Mouse (Mus musculus) cerebellum, postnatal 25 days (tissue): ENCODE results near the gene Ephx3.

Experiments used
- DNase-seq, 2 experiments: peaks; one replicate each; pipeline ENCODE4 v3.0.0; 2021; ENCODE audit warnings: mixed read lengths in 2 of 2

Gene Ephx3

DNA sequence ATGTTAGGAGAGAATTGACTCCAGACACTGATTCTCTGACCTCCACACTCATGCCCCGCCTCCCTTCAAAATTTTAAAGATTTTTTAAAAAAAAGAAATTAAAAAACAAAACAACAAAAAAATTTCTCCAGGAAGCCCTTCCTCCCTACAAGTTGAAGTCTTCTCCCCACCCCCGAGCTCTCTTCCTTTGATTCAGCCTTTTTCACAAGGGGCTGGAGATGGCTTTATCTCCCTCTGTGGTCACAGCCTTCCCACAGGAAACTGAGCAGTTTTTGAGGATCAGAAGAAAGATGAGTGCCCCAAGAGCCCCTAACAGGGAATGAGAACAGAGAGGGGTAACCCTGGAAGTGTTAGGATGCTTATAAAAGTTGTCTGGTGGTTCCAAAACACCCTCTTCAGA lies 16.9 kb downstream of the Ephx3 start:
- no peak for DNase-seq

DNA sequence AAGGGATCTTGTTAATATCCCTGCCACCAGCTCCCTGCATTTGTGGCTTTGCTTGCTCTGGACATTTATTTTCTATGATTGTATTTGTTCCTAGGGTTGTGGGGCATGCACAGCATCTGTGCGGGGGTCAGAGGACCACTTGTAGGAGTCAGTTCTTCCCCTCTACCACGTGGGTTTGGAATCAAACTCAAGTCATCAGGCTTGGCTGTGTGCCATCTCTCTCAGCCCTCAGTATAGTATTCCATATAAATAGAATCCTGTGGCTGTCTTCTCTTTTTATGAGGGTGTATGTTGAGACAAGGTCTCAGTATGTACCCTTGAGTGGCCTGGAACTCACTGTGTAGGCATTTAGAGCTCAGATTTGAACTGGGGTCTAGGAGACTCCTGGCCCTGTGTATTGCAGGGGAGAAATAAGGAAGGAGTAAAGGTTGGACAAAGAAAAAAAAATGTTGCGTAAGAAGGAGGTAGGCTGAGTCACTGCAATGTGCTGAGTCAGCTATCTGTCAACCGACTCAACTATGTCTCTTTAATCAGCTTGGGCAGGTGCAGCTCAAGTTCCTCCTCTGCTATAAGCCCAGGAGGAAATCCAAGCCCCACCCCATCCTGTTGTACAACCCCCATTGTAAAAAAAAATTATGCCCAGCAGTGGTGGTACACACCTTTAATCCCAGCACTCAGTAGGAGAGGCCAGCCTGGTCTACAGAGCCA lies 19.7 kb downstream of the Ephx3 start:
- DNase-seq: no peak

DNA sequence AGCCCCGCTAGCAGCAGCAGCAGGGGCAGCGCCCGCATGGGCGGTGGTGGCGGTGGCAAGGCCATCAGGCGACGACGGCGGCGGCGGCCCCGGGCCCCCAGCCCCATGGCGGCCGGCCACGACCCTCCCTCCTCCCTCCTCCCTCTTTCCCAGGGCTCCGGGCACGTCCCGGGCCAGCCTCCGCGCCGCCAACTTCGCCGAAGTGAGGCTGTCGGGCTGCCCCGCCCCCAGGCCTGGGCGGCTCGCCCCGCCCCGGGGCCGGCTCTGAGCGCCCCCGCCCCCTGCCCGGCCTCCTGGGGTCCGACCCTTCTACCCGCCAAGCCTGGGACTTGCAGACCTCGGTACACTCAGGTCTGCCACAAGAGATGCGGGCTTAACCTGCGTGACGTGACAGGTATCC lies 22.7 kb downstream of the Ephx3 start, which contains the start of gene Notch3:
Gene Notch3, minus strand, starts transcription at position 166 of the 400 bp plus-strand sequence.
- DNase-seq: peak in 1 of 2 experiments; percentile 42

DNA sequence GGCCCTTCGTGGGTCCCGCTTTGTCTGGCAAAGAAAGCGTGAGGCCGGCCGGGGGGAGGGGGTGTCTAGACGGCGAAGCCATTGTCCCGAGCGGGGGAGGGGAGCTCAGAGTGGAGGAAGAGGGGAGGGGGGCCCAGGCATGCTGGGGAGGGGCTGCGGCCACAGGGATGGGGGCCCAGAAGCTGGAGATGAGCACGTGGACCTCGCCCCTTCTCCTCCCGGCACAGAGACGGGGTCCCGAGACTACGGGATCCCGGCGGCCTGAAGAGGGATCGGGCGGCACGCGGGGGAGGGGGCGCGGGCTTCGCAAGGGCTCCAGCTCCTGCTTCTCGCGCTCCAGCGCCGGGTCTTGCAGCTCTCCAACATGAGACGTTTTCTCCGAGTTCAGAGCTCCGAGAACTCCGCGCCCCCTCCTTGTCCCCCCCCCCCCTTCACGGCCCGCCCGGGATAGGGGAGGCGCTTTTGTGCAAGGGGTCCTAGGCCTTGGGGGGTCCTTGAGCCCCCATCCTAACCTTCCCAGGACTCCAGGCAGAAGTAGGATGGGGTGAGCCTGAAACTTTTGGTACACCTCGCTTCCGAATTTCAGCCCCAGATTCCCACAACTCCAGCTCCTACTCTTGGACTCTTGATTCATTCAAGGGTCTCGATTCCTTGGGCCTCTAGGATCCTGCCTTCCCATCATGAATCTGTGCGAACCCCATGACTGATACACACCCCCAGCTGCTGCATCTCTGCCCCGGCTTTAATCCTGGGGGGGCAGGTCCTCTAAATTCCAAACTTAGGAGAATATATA lies 23.4 kb downstream of the Ephx3 start:
- peak in 1 of 2 experiments; percentile 43 for DNase-seq

DNA sequence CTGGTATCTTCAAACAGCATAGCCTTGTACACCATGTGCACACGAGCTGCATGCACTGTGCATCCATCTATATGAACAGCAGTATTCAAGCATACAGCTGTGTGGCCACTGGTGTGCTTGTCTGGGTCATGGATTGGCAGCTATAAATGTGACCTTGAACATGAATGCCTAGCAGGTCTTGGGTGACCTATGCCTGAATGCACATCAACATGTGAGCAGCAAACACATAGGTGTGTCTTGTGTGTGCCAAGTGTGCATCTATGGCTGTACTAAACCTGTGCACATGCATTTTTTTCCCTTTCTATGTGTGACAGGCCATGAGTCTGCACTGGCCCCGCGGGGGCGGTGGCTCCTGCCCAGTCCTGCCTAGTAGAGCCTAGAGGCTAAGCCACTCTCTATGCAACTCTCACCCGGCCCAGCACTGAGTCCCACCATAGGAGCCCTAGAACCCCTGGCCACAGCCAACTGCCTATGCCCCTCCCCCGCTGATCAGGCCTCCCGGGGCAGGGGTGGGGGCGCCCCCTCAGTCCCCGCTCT lies 24.0 kb downstream of the Ephx3 start:
- DNase-seq: no peak

DNA sequence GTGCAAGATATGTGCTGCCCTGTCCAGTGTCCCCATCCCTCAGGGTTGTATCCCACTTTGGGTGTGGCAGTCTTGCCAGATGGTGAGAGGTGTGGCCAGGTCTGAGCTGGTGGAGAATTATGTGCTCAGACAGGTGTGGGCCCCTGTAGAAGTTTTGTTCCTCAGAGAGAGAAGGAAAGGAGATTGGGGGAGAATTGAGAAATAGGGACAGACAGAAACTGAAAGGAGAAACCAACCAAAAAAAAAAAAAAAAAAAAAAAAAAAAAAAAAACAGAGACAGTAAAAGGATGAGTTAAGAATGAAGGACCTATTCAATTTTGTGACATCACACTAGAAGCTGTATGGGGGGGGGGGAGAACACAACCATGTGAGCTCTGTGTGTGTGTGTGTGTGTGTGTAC lies 24.6 kb downstream of the Ephx3 start:
- no peak for DNase-seq

DNA sequence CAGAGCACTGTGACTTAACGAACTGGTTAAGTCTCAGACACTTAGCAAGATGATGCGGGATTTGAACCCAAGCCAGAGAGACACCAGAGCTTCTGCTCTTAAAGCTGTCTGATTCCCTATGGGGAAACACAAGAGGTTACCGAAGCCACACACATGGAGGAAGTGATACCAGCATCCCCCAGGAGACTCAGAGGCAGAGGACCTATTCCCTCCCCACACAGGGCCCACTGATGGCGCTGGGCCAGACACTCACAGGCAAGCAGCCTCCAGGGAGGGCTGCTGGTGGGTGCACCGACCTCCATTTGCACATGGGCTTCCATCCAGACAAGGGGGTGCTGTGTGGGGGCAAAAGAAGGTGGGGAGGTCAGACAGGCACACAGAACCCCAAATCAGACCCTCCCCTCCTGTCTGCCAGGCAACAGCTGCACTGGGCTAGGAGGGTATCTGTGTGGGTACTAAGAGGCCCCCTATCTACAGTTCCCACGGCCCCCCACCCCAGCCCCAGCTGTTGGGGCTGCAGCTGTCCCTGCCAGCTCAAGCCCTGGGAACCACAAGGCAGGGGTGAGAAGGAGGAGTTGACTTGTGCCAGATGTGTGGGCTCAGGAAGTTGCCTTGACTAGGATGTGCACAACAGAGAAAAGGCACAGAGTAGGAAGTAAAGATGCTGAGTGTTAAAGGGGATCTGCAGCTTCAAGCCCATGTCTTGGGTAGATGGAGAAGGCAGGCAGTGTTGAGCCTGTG lies 25.3 kb downstream of the Ephx3 start:
- no peak for DNase-seq

DNA sequence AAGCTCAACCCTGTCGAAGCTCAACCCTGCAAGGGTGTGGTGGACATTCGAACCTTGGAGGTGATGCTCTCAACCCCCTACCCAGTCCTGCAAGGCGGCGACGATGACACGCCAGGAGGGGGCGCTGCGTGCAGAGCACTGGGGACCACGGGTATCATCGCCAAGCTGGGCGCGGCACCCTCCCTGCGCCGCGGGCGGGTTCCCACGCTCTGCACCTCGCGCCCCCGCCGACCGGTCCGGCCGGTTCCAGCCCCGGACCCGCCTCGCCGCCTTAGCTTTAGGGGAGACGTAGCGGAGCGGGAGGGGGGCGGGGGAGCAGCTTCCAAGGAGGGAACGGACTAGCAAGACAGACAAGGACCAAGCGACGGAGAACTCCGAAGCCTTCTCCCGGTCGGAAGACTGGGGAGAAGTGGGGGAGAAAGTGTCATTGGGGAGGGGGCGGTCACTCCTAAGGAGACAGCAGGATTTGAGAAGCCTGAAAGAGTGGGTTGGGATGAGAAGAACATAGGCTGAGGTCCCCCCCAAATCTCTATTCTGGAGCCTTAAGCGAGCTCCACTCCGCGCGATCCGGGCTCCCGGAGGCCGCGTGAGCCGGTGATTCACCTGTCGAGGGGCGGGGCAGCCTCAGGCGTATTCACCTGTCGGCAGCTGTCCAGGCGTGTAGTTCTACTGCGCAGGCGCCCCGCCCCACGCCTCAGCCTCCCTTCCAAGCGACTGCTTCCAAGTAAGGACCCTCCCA lies 27.1 kb downstream of the Ephx3 start:
- DNase-seq: peak; percentile 56 to 76

DNA sequence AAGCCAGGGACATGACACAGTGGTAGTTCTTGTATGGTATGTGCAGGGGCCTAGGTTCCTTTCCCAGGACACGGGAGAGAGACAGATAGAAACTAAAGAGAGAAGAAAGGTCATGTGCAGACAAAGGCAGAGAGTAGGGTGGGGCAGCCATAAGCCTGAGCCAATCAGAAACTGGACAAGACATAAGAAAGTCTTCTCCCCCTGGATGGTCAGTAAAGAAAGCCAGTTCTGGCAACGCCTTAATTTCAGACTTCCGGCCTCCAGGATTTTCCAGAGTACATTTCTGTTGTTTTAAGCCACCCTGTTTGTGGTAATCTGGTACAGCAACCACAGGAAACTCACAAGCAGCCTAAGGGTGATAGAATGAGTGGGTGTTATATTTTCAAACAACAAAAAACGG lies 28.5 kb downstream of the Ephx3 start:
- DNase-seq: no peak

DNA sequence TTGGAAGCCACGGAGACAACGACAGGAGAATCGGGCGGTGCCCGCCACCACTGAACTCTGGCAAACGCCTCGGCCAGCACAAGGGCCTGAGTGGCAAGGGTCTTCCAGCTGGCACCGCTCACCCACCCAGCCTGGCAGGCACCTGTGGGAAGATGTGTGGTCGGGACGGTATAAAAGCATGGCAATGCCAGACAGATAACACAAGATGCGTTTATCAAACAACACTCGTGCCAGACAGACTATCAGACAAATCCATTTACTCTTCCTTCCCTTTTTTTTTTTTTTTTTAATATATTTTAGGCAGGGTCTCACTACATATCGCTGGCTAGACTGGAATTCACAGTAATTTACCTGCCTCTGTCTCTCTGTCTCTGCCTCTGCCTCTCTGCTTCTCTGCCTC lies 30.5 kb downstream of the Ephx3 start:
- DNase-seq: no peak

DNA sequence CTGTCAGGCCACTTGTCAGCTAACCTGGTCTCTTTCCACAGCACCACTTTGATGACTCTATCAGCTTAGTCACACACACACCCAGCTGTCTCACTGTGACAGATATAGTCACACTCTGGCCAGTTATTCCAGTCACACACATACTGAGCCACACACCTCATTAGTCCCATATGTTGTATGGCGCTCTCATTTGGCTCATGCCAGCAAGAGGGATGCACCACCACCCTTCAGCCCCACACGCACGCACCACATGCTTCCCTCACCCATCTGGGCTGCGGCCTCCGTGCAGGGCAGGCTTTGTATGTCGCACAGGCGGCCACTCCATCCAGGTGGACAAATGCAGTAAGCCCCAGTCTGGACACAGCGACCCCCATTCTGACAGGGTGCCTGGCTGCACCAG lies 42.6 kb downstream of the Ephx3 start:
- no peak for DNase-seq

DNA sequence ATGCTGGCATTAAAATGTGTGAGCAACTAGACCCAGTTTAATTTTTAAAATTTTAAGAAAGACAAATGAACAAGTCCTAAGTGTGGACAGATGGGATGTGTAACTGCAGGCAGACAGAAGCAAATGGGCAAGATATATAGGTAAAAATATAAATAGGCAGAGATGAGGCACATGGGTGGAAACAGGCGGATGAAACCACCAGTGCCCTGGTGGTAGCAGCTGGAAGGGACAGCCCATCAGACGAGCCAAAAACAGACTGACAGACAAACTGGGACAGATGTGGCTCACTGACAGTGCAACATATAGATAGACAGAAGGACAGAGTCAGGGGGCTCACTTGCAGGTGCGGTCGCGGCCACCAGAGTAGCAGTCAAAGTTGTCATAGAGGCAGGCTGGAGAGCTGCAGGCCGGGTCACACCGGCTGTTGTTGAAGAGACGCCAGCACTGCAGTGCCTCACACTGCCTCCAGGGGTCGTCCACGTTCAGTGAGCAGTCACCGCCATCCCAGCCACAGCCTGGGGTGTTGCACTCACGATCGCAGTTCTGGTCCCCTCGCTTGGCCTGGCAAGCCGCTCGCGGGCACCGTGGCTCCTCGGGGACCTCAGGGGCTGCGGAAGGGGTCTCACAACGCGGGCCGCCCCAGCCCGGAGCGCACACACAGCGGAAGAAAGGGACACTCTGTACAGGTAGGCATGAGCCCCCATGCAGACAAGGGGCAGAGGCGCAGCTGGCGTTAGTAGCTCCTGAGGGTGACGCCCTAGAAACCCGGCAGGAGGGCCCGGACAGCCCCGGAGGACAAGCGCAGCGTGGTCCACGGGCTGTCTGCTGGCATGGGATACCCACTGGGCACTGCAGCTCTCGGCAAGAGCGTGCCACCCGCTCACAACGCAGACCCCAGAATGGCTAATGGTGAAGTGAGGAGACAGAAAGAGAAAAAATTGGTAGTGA lies 46.2 kb downstream of the Ephx3 start:
- DNase-seq: peak; percentile 89 to 91

DNA sequence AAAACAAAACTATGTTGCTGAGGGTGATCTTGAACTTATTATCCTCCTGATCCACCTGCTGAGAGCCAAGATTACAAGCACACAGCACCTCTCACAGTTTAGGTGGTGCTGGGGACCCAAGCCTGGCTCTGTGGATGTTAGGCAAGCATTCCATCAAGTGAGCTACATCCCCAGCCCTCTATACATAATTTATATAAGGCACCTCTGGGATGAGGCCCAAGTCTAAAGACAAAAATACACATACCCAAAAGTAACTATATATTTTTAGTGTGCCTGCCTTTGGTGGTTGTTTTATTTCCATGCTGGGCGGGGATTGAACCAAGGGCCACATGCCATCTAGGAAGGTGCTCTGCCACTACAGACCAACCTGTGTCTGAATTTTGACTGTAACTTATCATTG lies 47.1 kb downstream of the Ephx3 start:
- no peak for DNase-seq
